Mouse (Mus musculus): ENCODE results near the gene Cables2.
A peak's percentile ranks its signal among the peaks of the same experiment; 100 is the strongest.

Cables2 gene

DNA sequence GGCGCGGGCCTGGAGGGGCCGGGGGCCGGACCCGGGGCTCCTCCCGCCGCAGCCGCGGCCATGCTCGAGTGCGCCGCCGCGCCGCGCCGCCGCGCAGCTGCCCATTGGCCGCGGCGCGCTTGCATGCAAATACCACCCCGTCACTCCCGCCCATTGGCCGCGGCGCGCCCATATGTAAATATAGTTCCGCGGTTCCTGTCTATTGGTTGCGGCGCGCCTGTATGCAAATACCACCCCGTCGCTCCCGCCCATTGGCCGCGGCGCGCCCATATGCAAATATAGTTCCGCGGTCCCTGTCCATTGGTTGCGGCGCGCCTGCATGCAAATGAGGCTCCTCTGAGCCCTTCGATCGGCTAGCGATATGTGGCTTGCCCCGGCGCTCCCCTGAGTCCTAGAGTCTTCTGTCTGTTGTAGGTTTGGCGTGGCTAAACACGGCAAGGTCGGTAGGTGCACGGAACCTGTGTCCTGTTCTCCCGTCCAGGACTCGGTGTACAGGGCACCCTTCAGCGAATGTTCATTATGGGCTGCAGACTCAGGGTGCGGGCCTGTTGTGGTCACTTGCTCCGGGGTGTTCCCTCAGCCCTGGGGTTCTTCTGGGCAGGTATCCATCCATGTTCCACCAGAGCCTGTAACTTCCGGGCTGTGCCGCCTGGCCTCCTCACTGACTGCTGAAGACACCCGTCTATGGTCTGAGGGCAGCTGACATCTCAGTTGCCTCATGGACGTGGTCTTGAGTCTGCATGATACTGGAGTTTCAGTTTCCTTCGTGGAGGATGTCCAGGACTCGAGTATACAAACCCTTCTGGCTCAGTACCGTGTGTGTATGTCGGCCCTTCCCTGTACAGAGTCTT lies at the start of gene Cables2:
Gene Cables2 (minus strand): TSS at position 103 of the 851 bp plus-strand sequence.
- DNase-seq: peak; percentile 98

DNA sequence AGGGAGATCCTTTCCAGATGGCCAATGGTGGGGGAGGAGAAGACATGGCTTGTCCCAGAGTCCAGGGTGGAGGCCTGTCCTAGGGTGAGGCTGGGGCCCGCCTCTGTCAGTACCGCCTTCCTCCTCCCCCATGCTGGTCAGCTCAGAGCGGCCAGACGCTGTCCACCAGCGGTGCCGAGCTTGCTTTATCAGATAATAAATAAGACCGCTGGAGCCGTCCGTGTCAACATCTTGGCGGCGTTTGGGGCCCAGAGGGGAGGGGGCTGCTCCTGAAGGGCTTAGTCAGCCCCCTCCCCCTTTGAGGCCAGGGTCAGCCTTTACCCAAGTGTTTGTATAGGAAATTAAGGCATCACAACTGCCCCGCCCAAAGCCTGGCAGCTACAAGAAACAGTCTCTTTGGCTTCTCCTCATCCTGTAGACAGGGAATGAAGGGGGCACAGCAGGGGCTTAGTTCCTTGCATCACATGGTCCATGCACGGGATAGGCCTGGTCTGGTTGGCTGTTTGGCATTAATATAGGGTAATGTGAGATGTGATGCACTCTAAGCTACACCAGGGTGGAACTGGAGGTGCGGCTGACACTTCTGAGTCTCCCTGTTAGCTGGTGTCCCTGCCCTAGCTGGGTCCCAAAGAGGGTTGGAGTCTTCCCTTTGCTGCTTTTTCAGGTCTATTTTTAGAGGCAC lies 49.5 kb upstream of the Cables2 start:
- DNase-seq: peak; percentile 29

DNA sequence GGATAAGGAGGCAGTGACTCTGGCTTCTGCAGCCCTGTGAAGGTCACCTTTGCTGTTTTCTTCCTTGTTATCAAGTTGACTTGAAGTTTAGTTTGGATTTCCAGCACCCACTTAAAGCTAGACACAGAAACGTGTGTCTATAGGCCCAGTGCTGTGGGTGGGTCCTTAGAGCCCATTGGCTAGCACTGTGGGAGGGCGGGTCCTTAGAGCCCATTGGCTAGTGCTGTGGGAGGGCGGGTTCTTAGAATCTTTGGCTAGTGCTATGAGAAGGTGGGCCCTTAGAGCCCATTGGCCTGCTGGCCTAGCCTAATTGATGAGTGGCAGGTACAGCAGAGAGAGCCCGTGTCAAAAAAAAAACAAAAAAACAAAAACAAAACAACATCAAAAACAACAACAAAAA lies 46.9 kb upstream of the Cables2 start:
- DNase-seq: no peak

DNA sequence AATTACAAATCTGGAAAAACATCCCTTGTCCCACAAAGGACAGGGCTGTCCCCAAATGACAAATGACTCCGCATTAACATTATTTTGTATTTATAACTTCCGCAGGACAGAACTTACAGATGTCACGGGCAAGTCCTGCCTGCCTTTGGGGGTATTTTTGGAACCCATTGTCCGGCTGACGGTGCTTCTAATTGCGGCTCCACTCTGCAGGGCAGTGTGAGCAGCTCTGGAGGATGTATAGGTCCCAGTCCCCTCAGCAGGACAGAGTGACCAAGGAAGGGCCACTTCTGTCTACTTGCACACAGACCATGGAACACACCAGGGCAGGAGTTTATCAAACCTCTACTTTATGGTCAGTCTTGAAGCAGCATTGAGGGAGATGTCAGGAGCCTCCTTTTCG lies 44.3 kb upstream of the Cables2 start:
- no peak for DNase-seq

DNA sequence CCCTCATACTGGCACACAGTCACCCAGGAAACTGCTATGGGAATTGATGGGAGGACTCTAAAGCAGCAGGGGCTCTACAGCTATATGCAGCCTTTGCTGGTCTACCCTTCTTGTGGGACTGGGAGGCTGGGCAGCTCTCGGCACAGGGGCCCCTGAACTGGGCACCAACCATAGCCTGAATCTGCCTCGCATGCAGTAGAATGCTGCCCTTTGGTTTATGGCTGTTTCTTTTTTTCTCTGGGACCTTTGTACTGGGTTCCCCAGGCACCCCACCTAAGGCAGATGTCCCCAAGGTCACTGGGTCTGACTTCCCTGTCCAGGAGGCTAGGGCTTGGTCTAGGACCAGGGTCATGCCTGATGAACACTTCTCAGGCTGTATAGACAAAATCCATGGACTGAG lies 41.0 kb upstream of the Cables2 start:
- no peak for DNase-seq

DNA sequence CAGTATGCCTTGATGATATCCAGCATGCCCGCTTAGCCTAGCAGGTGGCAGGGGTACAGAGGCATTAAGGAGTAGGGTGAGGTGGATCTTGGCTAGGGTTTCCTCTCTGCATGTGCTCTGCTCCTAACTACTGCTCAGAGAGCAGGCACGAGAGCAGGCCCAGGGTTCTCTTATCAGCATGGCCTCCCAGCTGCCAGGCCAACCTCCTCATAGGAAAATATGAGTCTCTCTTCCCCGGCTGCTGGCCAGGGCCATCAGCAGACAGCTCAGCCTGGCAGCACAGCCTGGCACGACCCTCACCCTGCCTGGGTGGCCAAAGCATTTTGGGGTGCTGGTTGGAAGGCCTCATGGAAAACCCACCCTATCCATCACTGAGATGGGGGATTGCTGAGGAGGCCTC lies 37.9 kb upstream of the Cables2 start:
- DNase-seq: no peak

DNA sequence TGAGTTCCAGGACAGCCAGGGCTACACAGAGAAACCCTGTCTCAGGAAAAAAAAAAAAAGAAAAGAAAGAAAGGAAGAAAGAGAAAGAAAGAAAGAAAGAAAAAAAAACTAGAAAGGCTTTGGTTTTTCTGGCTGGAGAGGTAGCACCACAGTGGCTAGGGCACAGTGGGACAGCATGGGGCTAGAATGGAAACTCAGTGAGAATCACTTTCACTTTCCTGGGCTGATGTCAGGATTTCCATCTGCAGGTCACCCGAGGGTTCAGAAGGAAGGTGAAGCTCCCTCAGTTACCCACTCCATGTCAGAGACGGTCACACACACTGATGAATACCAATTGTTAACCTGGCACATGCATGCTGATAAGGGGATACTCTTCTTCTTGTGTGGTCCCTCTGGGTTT lies 34.4 kb upstream of the Cables2 start:
- DNase-seq: no peak

DNA sequence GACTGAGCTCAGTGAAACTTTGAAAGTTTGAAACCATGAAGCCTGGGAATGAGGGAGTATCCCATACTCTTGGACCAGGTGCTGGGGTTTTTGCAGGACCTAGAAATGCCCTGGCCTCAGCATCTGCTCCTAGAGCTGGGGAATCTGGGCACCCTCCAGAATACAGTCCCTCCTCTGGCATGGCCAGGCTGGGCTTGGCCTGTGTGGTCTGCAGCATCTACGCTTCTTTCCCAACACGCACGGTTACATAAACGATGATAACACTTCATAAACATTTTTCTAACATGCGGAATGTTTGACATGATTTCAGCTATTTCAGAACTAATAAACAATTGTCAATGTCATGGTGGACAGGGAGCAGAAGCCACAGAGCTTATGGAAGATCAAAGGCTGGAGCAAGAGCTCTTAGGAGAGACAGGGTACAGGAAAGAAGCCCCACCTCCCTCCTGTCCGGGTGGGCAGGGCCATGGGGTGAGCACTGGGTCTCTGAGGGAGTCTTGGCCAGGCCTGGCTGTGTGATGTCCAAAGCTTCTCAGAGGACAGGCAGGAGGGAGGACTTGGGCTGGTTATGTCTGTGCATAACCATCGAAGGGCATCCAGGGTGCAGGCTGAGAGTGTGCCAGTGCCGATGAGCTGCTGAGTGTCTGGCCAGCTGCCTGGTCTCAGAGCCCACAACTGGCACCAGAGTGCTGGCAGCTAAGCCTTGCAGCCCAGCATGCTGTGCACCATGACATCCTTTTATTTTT lies 33.3 kb upstream of the Cables2 start:
- no peak for DNase-seq

DNA sequence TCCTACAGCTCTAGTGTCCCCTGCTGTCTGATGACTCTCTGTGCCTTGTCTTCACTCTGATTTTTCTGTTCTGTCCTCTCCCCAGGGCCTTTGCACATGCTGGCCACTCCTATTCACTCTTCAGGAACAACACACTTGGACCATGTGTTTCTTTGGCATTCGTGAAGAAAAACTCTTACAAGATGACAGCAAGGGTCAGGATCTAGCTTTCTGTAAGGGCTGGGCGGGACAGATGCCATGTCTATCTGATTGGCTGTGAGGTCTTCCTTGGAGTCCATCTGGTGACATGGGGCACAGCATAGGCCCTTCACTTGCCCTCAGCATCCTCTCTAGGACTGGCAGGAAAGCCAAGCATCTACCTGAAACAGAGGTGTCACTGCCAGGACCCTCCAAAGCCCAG lies 32.7 kb upstream of the Cables2 start:
- DNase-seq: no peak

DNA sequence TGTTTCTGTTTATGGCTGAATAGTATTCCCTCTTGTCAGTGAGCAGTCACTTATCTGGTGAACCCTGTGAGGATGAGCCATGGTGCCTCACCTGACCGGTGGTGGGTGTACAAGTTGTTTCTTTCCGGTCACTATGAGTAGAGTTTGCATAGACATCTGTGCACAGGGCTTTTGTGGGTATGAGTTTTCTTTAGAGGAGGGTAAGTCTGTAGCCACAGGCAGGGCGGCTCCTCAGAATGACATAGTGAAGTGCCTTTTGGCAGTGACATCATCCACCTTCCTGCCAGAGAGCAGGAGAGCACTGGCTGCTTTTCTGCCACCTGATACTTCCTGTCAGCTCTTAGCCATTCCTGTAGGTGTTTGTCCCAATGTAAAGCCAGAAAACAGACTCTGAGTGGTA lies 32.2 kb upstream of the Cables2 start:
- no peak for DNase-seq

DNA sequence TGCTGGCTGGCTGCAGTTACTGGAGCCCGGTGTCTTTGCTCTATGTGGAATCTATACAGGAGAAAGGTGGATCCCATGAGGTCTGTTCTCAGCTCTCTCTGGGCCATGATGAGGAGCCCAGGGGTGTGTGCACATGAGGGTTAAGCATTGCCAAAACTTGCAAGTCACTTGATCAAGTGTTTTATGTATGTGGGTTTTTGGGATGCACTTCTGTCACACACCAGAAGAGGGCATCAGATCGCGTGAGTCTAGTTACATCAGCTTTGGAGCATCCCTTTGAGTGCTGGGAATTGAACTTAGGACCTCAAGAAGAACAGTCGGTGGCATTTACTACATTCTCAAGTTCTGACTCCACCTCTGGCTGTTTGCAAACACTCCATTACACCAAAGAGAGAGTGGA lies 31.3 kb upstream of the Cables2 start:
- no peak for DNase-seq

DNA sequence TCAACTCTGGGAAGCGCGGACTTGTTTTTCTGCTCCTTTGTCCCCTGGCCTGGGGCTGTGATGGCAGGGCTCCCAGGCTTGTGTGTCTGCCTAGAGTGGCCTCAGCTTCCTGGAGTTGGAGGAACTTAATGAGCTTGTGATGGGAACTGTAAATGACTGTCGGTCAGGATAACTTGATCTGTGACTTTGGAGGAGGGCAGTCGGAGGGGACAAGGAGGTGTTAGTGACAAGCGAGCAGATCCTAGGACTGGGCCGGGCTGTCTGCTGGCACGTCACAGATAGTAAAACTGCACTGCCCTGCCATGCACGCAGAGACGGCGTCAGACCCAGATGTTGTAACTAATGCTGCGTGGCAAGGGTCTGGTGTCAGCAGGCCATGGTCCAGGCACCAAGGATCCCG lies 30.2 kb upstream of the Cables2 start:
- no peak for DNase-seq

DNA sequence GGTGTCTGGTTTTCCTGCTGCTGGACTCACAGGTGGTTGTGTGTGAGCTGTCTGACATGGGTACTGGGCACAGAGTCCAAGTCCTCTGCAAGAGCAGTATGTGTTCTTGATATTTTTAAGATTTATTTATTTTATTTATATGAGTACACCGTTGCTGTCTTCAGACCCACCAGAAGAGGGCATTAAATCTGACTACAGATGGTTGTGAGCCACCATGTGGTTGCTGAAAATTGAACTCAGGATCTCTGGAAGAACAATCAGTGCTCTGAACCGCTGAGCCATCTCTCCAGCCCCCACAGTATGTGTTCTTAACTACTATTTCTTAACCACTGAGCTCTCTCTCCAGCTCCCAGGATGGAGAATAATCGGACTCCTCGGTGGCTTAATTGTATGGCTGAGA lies 28.9 kb upstream of the Cables2 start:
- DNase-seq: no peak

DNA sequence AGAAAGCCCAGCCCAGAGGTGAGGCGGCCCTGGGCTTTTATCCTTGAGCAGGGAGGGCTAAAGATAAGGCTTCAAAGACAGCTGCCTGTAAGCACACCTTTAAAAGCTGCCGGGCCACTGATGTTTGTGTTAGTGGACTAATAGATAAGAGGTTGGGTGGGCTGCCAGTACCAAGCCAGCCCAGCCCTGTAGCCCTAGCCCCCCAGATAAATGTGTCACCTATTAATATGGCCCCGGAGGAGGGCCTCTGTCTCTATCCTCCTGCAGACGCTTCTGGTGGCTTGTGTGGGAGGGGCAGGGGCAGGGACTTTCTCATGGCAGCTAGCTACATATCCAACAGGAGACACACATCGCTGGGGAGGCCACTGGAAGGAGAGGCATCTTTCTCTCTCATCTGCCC lies 27.5 kb upstream of the Cables2 start:
- DNase-seq: peak; percentile 33

DNA sequence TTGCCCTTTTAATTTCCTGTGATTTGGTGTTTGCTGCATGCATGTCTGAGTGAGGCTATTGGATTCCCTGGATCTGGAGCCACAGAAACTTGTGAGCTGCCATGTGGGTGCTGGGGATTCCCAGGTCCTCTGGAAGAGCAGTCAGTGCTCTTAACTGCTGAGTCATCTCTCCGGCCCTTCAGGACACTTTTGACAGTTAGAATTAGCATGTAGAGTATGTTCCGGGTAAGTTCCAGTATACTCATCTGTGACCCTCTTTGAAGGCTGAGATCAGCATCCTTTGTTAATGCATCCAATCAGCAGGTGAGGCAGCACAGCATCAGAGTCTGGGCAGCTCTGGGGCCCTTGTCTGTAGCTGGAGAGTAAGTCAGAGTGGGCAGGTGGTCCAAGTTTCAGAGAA lies 27.0 kb upstream of the Cables2 start:
- no peak for DNase-seq

DNA sequence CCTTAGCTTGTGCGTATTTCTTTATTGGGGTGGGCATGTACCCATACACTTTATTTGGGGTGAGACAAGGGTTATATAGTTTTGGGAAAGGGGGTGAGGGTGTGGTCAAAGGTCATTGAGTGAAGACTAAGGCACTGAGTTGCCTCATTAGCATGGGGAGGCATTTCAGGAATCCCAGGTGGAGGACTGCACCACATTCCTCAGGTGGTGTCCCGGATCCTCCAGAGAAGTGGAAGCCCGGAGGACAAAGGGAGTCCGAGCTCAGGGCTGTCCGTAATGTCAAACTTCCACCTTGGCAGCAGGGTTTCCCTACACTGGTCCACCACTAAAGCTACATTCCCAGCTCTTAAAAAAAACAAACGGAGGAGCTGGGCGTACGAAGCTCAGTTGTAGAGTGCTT lies 19.6 kb upstream of the Cables2 start:
- DNase-seq: no peak

DNA sequence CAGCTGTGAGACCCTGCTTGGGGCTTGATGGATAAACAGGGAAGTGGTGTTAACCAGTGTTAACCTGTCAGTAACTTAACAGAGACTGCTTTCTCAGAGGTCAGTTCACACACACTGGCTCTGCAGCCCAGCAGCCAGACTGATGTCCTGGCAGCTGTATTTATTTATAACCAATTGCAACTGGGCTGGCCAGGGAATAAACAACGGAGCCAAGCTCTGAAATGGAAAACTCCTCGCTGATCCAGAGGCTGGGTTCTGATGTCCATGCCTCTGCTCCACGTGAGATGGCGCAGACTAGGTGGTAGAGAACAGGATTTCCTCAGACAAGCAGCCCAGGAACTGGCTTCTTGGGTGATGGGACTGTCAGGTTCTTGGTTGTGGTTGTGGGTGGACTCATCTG lies 18.7 kb upstream of the Cables2 start:
- DNase-seq: no peak

DNA sequence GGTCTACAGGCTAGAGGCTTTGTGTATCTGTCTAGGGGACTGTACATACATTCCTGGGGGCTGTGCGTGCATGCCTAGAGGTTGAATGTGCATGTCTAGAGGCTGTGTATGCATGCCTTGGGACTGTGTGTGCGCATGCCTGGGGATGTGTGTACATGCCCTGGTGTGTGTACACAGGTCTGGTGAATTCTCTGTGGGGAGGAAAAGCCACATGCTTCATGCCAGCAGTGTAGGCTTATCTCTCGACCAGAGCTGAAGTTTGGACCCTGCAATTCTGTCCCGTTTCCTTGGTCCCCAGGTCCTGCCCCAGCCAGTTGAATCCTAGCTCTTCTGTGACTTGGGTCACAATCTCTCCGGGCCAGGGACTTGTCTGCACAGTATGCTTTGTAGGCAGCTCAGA lies 18.3 kb upstream of the Cables2 start:
- no peak for DNase-seq

DNA sequence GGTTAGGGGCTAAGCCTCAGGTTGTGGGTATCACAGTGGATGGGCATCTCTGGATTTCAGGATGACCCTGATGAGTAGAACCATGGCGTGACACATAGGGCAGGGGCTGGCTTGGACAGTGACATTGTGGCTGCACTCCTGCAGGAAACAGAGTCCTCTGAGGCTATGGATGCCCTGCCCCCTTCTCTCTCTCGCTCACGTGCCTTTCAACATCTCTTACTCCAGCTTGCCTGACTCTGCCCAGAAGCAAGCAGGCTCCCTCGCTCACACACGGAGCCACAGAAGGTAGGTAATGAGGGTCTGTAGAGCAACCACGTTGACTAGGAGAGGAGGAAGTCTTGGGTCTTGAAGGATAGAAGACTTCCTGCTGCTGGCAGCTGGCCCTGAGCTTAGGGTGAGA lies 17.2 kb upstream of the Cables2 start:
- DNase-seq: no peak

DNA sequence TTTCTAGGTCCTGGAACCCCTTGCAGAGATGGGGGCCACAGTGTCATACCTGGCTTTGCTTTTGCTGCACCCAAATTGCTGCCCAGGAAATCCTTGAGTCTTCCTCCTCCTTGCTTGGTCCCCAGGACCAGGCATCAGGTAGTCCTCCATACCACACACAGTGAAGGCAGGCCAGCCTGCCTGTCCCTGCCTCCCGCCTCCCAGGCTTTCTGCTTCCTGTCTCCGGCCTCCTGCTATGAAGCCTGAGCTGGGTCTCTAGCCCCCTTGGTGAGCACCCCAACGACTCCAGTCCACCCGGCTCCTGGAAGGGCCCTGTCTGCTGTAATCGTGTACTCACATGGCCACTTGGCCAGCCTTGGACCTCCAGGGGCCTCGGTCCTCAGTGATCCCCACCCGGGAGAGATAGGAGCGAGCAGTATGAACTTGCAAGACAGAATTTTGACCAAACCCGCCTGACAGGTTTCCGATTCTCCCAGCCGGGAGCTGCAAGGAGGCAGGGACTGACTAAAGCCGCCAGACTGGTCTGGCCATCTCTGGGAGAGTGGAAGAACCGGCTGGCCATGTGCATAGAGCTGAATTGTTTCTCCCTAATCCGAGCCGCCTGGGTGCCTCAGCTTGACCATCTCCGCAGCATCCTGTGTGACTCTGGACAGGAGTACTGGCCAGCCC lies 16.3 kb upstream of the Cables2 start, which contains the start of gene Rbbp8nl:
Gene Rbbp8nl (minus strand): TSS at position 440 of the 669 bp plus-strand sequence.
- no peak for DNase-seq

DNA sequence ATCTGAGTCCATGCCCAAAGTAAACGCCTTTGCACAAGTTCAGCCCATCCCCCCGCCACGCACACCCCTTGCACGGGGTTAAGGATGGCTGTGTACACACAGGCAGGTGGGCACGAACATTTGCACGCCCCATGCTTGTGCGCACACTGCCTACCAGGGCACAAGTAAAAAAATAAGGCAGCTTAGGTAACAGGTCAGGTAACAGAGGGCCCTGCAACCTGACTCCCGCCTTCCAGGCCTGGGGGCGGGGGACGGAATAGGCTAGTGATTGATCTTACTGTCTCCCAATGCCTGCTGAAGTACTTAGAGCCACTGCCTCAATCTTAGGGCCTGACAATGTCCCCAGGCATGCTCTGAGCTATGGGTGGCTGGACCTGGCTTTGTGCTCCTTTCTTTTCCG lies 15.7 kb upstream of the Cables2 start:
- no peak for DNase-seq

DNA sequence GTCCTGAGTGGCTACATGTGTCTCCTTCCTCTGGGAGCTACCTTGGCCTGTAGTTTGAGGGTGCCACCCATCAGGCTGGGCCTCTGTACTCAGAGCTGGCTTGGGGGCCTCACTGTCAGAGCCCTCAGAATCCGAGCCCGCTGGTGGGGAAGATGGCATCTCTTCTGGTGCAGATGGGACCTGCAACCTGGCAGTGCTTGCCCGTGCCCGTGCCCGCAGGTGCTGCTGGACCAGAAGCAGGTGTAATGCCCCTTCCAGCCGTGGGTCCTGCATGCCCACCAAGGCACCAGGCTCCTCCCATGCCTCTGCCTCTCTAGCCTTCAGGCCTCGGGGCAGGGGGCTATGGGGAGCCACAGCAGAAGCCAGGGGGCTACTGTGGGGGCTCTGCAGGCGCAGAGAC lies 6.0 kb upstream of the Cables2 start:
- no peak for DNase-seq

DNA sequence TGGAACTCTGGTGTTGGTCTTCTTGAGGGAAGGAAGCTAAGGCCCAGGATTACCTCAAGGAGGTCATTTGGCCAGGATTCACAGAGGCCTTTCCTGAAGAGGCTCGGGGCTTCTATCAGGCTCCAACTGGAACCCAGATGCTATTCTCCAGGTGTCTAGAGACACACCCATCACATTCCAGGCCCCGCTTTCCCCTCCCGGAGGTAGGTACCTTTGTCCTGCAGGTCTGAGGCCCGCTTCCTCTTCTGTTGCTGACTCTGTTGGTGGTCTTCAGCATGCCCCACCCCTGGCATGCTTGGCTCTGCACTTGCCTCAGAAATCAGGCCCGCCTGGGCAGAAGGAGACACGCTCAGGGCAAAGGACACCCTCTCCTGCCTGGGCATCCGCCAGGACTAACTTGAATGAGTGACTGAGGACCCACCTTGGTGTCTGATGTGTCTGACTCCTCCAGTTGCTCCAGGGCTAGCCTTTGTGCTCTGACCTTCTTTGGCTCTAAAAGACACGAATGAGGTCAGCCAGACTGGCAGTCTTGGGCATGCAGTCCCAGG lies 4.6 kb upstream of the Cables2 start:
- DNase-seq: no peak
